Mouse (Mus musculus): Measurements from ENCODE around the gene U2af1. TPM values are rescaled to one million over a fixed set of nuclear protein-coding genes. Genes with fewer than 3 reads are reported as not detected.

The U2af1 gene
- polyA plus RNA-seq, 1 experiment: 135 TPM

DNA sequence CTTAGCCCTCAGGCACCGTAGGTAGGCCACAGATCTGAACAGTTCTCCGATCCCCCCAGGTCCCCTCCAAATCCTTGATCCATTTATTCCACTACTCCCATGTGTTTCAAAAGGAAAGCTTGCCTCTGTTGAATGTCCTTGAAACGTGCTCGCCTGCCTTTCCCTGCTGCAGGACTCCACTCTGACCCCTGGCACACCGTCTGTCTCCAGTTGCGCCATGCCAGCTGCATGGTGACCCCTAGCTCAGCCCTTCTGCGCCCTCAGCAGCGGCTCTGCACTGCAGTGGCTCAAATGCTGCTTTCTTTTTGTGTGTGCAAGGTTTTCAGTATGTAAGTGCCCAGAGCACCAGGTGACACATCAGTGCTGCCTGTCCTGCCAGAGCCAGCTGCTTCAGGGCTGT, 60.1 kb downstream of the U2af1 start:
- Histone ChIP-seq H3K4me3 (no peak overlapping the region), H3K79me2 (ENCODE audit: control insufficient read depth, insufficient read depth) (no peaks in the 10 kb centered on the region), H3K27me3 (ENCODE audit: control insufficient read depth, insufficient read depth, insufficient read length) (no peaks in the 10 kb centered on the region), H3ac (ENCODE audit: control insufficient read depth, insufficient read length) (no peak overlapping the region), H3K4me2 (ENCODE audit: low read depth) (no peak overlapping the region), H3K36me3 (ENCODE audit: control insufficient read depth, insufficient read depth) (peaks cover 17% of the 10 kb centered on the region)
- no peak for TF ChIP-seq REST (IDR thresholded peaks at IDR 0.05; ENCODE audit: insufficient read depth, insufficient read length)

DNA sequence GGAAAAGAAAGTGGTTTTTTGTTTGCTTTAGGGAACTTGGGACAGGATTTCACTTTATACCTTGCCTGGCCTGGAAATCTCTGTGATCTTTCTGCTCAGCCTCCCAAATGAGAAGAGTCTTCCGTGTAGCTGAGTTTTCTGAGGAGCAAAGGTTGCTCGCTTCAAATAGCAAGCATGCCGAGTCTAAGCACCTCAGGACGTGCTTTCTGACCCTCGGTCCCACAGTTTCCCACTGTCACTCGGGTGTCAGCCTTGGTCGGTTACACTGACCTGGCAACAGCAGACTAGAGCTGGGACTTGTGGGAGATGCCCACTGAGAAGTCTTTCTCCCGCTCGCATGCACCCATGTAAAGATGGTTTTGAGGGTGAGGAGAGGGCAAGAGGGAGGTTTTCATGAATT, 60.7 kb downstream of the U2af1 start:
- no peaks in the 10 kb centered on the region for H3K79me2 ChIP-seq (ENCODE audit: control insufficient read depth, insufficient read depth)
- H3K4me2 ChIP-seq (ENCODE audit: low read depth): no peak overlapping the region
- H3K27me3 ChIP-seq (ENCODE audit: control insufficient read depth, insufficient read depth, insufficient read length): no peaks in the 10 kb centered on the region
- H3ac ChIP-seq (ENCODE audit: control insufficient read depth, insufficient read length): no peak overlapping the region
- H3K36me3 ChIP-seq (ENCODE audit: control insufficient read depth, insufficient read depth): peaks cover 13% of the 10 kb centered on the region
- TF ChIP-seq POLR2AphosphoS2 (IDR thresholded peaks at IDR 0.05; ENCODE audit: insufficient read length, low read depth) (no peak), TCF12 (IDR thresholded peaks at IDR 0.05; ENCODE audit: insufficient read depth, poor library complexity, severe bottlenecking) (no peak), MAX (IDR thresholded peaks at IDR 0.05; ENCODE audit: low read depth) (no peak), TCF3 (IDR thresholded peaks at IDR 0.05; ENCODE audit: insufficient read length, low read depth) (no peak), POLR2A (IDR thresholded peaks at IDR 0.05; ENCODE audit: insufficient read length, low read depth) (no peak), SRF (IDR thresholded peaks at IDR 0.05; ENCODE audit: control insufficient read depth, insufficient read length, low read depth) (no peak), CEBPB (IDR thresholded peaks at IDR 0.05; ENCODE audit: insufficient read depth, poor library complexity, severe bottlenecking) (no peak), USF1 (IDR thresholded peaks at IDR 0.05; ENCODE audit: low read depth) (no peak), MYOD1 (IDR thresholded peaks at IDR 0.05; ENCODE audit: control insufficient read depth in 1 of 3, insufficient read length in 2 of 3, low read depth in 2 of 3) (no peak), REST (IDR thresholded peaks at IDR 0.05; ENCODE audit: insufficient read depth, insufficient read length) (no peak), E2F4 (IDR thresholded peaks at IDR 0.05; ENCODE audit: insufficient read depth) (no peak), MYOG (IDR thresholded peaks at IDR 0.05; ENCODE audit: control insufficient read depth in 1 of 3, insufficient read depth in 1 of 3, insufficient read length in 2 of 3, low read depth in 2 of 3) (no peak)
- no peak overlapping the region for H3K4me3 ChIP-seq

Other genes starting within 250 kb of the U2af1 start
- 26.1 TPM for gene Wdr4, start 138.9 kb downstream of the U2af1 start, polyA plus RNA-seq (2012; fragmentation: generic; extraction: Trizol)
- gene Ndufv3, start 138.8 kb downstream of the U2af1 start, polyA plus RNA-seq (2012; fragmentation: generic; extraction: Trizol): 469 TPM
- 15.3 TPM for gene Pknox1, start 94.2 kb downstream of the U2af1 start, polyA plus RNA-seq (2012; fragmentation: generic; extraction: Trizol)
- gene Cbs, start 21.7 kb downstream of the U2af1 start, polyA plus RNA-seq (2012; fragmentation: generic; extraction: Trizol): 0.06 TPM
- not detected for gene Cryaa, start 18.9 kb upstream of the U2af1 start, polyA plus RNA-seq (2012; fragmentation: generic; extraction: Trizol)
- gene Sik1, start 196.9 kb upstream of the U2af1 start, polyA plus RNA-seq (2012; fragmentation: generic; extraction: Trizol): 37.1 TPM